Mouse (Mus musculus) heart, embryonic 11.5 days (tissue): ENCODE data around the gene Samd4b. TPM values are rescaled to one million over a fixed set of nuclear protein-coding genes. Genes with fewer than 3 reads are reported as not detected.
A peak's percentile ranks its signal among the peaks of the same experiment; 100 is the strongest.

Experiments
- ATAC-seq: fragments of 200-750 bp; cut with Nextera tagmentation; replicated peaks from 2 replicates; pipeline ENCODE4 v1.8.0; 2017; ENCODE audit warnings: moderate library complexity; ENCODE audit not compliant: insufficient number of reproducible peaks, low FRiP score, low TSS enrichment
- H3K27ac ChIP-seq: fragments of 300-500 bp; sonication (generic); 2 replicates; pipeline ENCODE4 v1.5.1; 2014; ENCODE audit warnings: mild to moderate bottlenecking, low read depth, low read length
- H3K27me3 ChIP-seq: fragments of 300-500 bp; sonication (generic); 2 replicates; pipeline ENCODE4 v1.6.1; 2014; ENCODE audit warnings: mild to moderate bottlenecking, low read length, mixed read lengths; ENCODE audit not compliant: control insufficient read depth, insufficient read depth
- H3K36me3 ChIP-seq: fragments of 300-500 bp; sonication (generic); 2 replicates; pipeline ENCODE4 v1.6.1; 2014; ENCODE audit warnings: mild to moderate bottlenecking, low read length, moderate library complexity, mixed read lengths; ENCODE audit not compliant: control insufficient read depth, insufficient read depth
- H3K4me1 ChIP-seq: fragments of 300-500 bp; sonication (generic); 2 replicates; pipeline ENCODE4 v1.6.1; 2014; ENCODE audit warnings: low read length; ENCODE audit not compliant: control insufficient read depth, insufficient read depth
- H3K4me2 ChIP-seq: fragments of 300-500 bp; sonication (generic); 2 replicates; pipeline ENCODE4 v1.6.1; 2014; ENCODE audit warnings: mild to moderate bottlenecking, moderate library complexity
- H3K4me3 ChIP-seq: fragments of 300-500 bp; sonication (generic); 2 replicates; pipeline ENCODE4 v1.5.1; 2014; ENCODE audit warnings: low read depth, low read length
- H3K9ac ChIP-seq: fragments of 300-500 bp; sonication (generic); 2 replicates; pipeline ENCODE4 v1.6.1; 2014; ENCODE audit warnings: mild to moderate bottlenecking, low read depth, low read length, moderate library complexity
- H3K9me3 ChIP-seq: fragments of 300-500 bp; sonication (generic); replicated peaks from 2 replicates; pipeline ENCODE4 v1.6.1; 2016; ENCODE audit warnings: low read length; ENCODE audit not compliant: control insufficient read depth
- WGBS: fragments of 180-500 bp; shearing (Covaris S2); extraction: QIAGEN DNeasy Blood & Tissue Kit; methylation state at CpG from one replicate; pipeline ENCODE4 v1.1.7; 2014; ENCODE audit not compliant: insufficient replicate concordance; 5-methylcytosine and 5-hydroxymethylcytosine counted together
- polyA plus RNA-seq: library from polyadenylated mRNA; unstranded; fragments of >200 nt; fragmentation: Nextera tagmentation; extraction: Ambion mirVana; gene quantifications from 2 replicates; pipeline ENCODE4 v1.2.1, GENCODE M21; 2014

Samd4b gene
- polyA plus RNA-seq, 1 experiment from 2014 or later, result 22.8 TPM

DNA sequence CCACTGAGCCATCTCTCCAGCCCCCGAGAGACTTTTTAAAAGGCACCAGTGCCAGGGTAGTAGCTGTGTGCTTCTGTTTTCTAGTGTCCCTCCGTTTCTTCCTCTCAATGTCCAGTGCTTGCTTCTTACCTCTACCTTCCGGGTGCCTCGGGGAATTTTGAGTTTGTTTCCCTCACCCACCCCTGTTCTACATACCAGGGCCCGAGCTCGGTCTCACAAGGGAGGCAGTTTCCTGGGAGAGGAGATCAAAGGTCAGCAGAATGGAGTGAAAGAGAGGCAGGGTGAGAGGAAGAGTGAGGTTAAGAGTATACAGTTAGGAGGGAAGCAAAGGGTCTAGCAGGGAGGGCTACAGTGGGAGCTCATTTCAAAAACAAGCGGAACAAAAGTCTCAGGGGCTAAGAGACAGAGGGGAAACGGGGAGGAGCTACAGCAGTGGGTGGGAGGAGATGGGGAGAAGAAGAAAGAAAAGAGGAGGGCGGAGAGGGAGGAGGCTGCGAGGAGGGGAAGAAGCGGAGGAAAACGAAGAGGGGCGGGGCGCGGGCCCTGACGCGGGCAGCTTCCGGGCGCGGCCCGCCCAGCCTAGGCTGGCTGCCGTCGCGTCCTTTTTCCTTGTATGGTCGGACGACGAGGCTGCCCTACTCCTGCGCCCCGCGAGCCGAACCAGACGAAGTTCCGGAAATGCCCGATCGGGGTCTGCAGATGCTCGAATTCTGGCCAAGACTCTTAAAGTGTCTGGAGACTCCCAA is 222.6 kb downstream of the Samd4b start:
- H3K27me3 ChIP-seq, result no peaks in the 10 kb centered on the region
- H3K4me1 ChIP-seq, result peaks cover 45% of the 10 kb centered on the region
- peak overlapping the region; percentile 44 for H3K4me3 ChIP-seq
- H3K4me2 ChIP-seq, result peak overlapping the region; percentile 96
- peak; percentile 59 for ATAC-seq
- H3K9me3 ChIP-seq, result no peaks in the 10 kb centered on the region
- WGBS, result under 1% methylated on average over 29 of the region's 36 CpGs
- peak overlapping the region; percentile 99 for H3K27ac ChIP-seq
- H3K36me3 ChIP-seq, result no peaks in the 10 kb centered on the region
- H3K9ac ChIP-seq, result peak overlapping the region; percentile 91

- no peaks in the 10 kb centered on the region for H3K27me3 ChIP-seq
- H3K4me1 ChIP-seq, result peaks cover 47% of the 10 kb centered on the region
- no peak for ATAC-seq
- H3K36me3 ChIP-seq, result no peaks in the 10 kb centered on the region
- H3K9me3 ChIP-seq, result no peaks in the 10 kb centered on the region
- H3K9ac ChIP-seq, result peak overlapping the region; percentile 91
- peak overlapping the region; percentile 99; the same call in 1 of the 2 replicates for H3K27ac ChIP-seq
- WGBS, result 76% methylated on average over 10 of the region's 10 CpGs
- peak overlapping the region; percentile 96 for H3K4me2 ChIP-seq
- no peak overlapping the region; the same call in 1 of the 2 replicates for H3K4me3 ChIP-seq
These were observed 223.3 kb downstream of the Samd4b start for GRCm38 (mm10) chr7:28374647-28375046.

GRCm38 (mm10) chr7:28373891-28374495 is 224.0 kb downstream of the Samd4b start:
- H3K9me3 ChIP-seq, result no peaks in the 10 kb centered on the region
- no peak overlapping the region for H3K9ac ChIP-seq
- H3K4me1 ChIP-seq, result peaks cover 43% of the 10 kb centered on the region
- H3K27ac ChIP-seq, result peak overlapping the region; percentile 54; the same call in 1 of the 2 replicates
- 78% methylated on average over 7 of the region's 7 CpGs for WGBS
- H3K36me3 ChIP-seq, result 0 out of 2 replicates have a peak, but pooled peaks cover 4% of the 10 kb centered on the region
- H3K27me3 ChIP-seq, result no peaks in the 10 kb centered on the region
- no peak for ATAC-seq
- H3K4me2 ChIP-seq, result no peak overlapping the region
- peak overlapping the region; percentile 6; the same call in 1 of the 2 replicates for H3K4me3 ChIP-seq

GRCm38 (mm10) chr7:28373131-28373581 is 224.8 kb downstream of the Samd4b start:
- H3K27me3 ChIP-seq, result no peaks in the 10 kb centered on the region
- H3K36me3 ChIP-seq, result peaks cover 7% of the 10 kb centered on the region
- peak overlapping the region; percentile 56; the same call in 1 of the 2 replicates for H3K9ac ChIP-seq
- peaks cover 40% of the 10 kb centered on the region for H3K4me1 ChIP-seq
- peak overlapping the region; percentile 89 for H3K4me3 ChIP-seq
- ATAC-seq, result no peak
- peak overlapping the region; percentile 52 for H3K4me2 ChIP-seq
- WGBS, result under 1% methylated on average over 9 of the region's 9 CpGs
- no peaks in the 10 kb centered on the region for H3K9me3 ChIP-seq
- H3K27ac ChIP-seq, result peak overlapping the region; percentile 73

GRCm38 (mm10) chr7:28372251-28373108 is 225.5 kb downstream of the Samd4b start, which contains the start of gene Plekhg2:
Gene Plekhg2, minus strand, starts transcription at chr7:28372599.
- peak within 1 kb of the TSS; percentile 91 for H3K27ac ChIP-seq
- peak; percentile 86 for ATAC-seq
- peak within 1 kb of the TSS; percentile 97 for H3K9ac ChIP-seq
- H3K4me2 ChIP-seq, result peak within 1 kb of the TSS; percentile 97
- H3K4me1 ChIP-seq, result peaks cover 34% of the 10 kb centered on the region
- under 1% methylated on average over 66 of the region's 66 CpGs for WGBS
- H3K4me3 ChIP-seq, result peak within 1 kb of the TSS; percentile 89
- peaks cover 14% of the 10 kb centered on the region for H3K36me3 ChIP-seq
- H3K27me3 ChIP-seq, result no peaks in the 10 kb centered on the region
- H3K9me3 ChIP-seq, result no peaks in the 10 kb centered on the region

DNA sequence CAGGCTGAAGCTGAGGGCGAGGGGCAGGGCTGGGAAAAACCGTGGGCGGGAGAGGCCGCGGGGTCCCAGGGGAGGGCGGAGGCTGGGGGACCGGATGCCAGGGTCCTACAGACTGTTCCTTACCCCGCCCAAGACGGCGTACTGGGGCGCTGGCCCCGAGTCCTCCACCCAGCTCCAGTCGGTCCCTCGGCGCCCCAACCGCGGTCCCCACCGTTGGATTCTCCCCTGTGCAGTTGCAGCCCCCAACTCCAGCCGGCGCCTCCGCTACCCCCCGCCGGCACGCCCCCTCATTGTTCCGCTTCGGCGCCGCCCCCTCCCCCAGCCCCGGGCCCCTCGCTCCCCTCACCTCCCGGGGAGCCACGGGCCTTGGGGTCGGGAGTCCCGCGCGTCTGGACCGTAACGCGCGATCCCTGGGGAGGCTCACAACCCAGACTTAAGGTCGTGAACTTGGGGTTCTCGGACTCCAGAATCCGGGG is 226.4 kb downstream of the Samd4b start:
- peak overlapping the region; percentile 91 for H3K27ac ChIP-seq
- H3K4me2 ChIP-seq, result peak overlapping the region; percentile 97
- peak overlapping the region; percentile 89 for H3K4me3 ChIP-seq
- peaks cover 22% of the 10 kb centered on the region for H3K36me3 ChIP-seq
- no peak for ATAC-seq
- H3K9me3 ChIP-seq, result no peaks in the 10 kb centered on the region
- peak overlapping the region; percentile 97 for H3K9ac ChIP-seq
- peaks cover 26% of the 10 kb centered on the region for H3K4me1 ChIP-seq
- H3K27me3 ChIP-seq, result no peaks in the 10 kb centered on the region
- under 1% methylated on average over 36 of the region's 43 CpGs for WGBS

DNA sequence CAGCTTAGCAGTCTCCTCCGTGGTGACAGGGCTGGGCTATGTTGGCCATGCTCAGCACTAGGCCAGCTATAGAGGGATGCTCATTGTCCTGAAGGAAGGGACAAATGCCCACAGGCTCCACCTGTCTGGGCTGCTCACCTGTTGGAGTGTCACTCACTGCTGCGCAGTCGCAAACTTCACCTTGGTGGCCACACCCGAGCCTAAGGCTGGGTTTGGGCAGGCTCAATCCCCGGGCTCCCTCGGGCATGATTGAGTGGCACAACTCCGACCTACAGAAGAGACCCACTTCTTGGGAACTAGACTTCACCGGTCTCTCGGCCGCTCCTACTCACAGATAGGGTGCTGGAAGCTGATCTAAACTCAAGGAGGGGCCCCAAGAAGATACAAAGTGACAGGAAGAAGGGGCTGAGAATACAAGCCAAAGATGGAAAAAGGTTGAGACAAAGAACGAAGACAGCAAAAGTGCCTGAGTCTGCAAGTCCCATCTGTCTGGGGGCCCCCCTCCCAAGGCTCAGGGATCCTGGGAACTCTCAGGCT is 226.9 kb downstream of the Samd4b start:
- WGBS, result 11% methylated on average over 11 of the region's 11 CpGs
- H3K9ac ChIP-seq, result peak overlapping the region; percentile 97
- ATAC-seq, result no peak
- peak overlapping the region; percentile 91 for H3K27ac ChIP-seq
- H3K4me2 ChIP-seq, result peak overlapping the region; percentile 97
- no peaks in the 10 kb centered on the region for H3K27me3 ChIP-seq
- peaks cover 24% of the 10 kb centered on the region for H3K36me3 ChIP-seq
- peak overlapping the region; percentile 89 for H3K4me3 ChIP-seq
- H3K4me1 ChIP-seq, result peaks cover 21% of the 10 kb centered on the region
- H3K9me3 ChIP-seq, result no peaks in the 10 kb centered on the region

- WGBS, result 86% methylated on average over 14 of the region's 14 CpGs
- peaks cover 16% of the 10 kb centered on the region for H3K4me1 ChIP-seq
- ATAC-seq, result no peak
- H3K4me3 ChIP-seq, result peak overlapping the region; percentile 89
- H3K36me3 ChIP-seq, result peaks cover 24% of the 10 kb centered on the region
- no peaks in the 10 kb centered on the region for H3K27me3 ChIP-seq
- H3K9ac ChIP-seq, result peak overlapping the region; percentile 97
- no peaks in the 10 kb centered on the region for H3K9me3 ChIP-seq
- H3K27ac ChIP-seq, result no peak overlapping the region
- H3K4me2 ChIP-seq, result peak overlapping the region; percentile 97
These were observed 227.9 kb downstream of the Samd4b start for GRCm38 (mm10) chr7:28370051-28370450.
